In the genomic region with DNA sequence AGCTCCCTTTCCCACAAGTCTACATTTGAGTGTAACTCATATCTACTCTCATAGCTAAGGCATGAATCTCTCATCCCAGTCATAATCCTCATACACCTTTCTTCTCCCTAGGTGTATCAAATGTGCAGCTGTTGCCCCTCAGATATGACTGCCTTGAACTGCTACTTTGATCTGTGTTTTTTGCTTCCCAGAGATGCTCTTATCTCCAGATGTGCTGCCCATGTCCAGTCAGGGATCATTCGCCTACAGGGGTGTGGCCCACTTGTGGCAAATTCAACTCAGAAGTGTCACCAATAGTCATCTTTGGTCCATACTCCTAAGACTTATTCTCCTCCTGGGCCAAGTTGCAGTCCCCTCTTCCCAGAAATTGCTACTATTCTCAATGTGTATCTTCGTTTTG, we compare ENCODE assay signal across 8 mouse cellular contexts. TPM values are rescaled to one million over a fixed set of nuclear protein-coding genes. Genes with fewer than 3 reads are reported as not detected.
A peak's percentile ranks its signal among the peaks of the same experiment; 100 is the strongest.
DNase-seq lines count a peak whose midpoint lies in the region; ATAC-seq and TF ChIP-seq lines count a peak whose summit lies in the region.

No protein-coding gene starts in this region.

- no peak for TF ChIP-seq CTCF in lung, embryonic 14.5 days (IDR thresholded peaks at IDR 0.05; ENCODE audit: low read depth)

- H3K27ac ChIP-seq in lung, embryonic 14.5 days (ENCODE audit: low read depth): peak overlapping the region; percentile 89
- peak overlapping the region; percentile 82; the same call in 1 of the 2 replicates for H3K27ac ChIP-seq in embryonic facial prominence, embryonic 15.5 days (replicated peaks)
- H3K27ac ChIP-seq in limb, embryonic 10.5 days: peak overlapping the region; percentile 96
- H3K27ac ChIP-seq in neural tube, embryonic 14.5 days (ENCODE audit: low read depth, low read length): no peak overlapping the region

- H3K4me1 ChIP-seq in lung, embryonic 14.5 days (ENCODE audit: insufficient read depth): peaks cover 3% of the 10 kb centered on the region; the same call in 1 of the 2 replicates
- 0 out of 2 replicates have a peak, but pooled peaks cover 4% of the 10 kb centered on the region for H3K4me1 ChIP-seq in embryonic facial prominence, embryonic 15.5 days
- peaks cover 3% of the 10 kb centered on the region; the same call in 1 of the 2 replicates for H3K4me1 ChIP-seq in limb, embryonic 10.5 days
- H3K4me1 ChIP-seq in neural tube, embryonic 14.5 days (ENCODE audit: control insufficient read depth, insufficient read depth, low read length): peaks cover 5% of the 10 kb centered on the region

- peak overlapping the region; percentile 70 for H3K9ac ChIP-seq in lung, embryonic 14.5 days
- H3K9ac ChIP-seq in embryonic facial prominence, embryonic 15.5 days: peak overlapping the region; percentile 73
- peak overlapping the region; percentile 72 for H3K9ac ChIP-seq in neural tube, embryonic 14.5 days (replicated peaks; ENCODE audit: low read depth, low read length)

- no peaks in the 10 kb centered on the region for H3K27me3 ChIP-seq in lung, embryonic 14.5 days (ENCODE audit: insufficient read depth, low read length)
- no peaks in the 10 kb centered on the region for H3K27me3 ChIP-seq in embryonic facial prominence, embryonic 15.5 days
- no peaks in the 10 kb centered on the region for H3K27me3 ChIP-seq in limb, embryonic 10.5 days (ENCODE audit: low read depth, poor library complexity, severe bottlenecking)
- H3K27me3 ChIP-seq in neural tube, embryonic 14.5 days (ENCODE audit: control insufficient read depth, insufficient read depth, low read length): no peaks in the 10 kb centered on the region

- H3K4me3 ChIP-seq in lung, embryonic 14.5 days (ENCODE audit: low read depth, low read length): peak overlapping the region; percentile 63
- H3K4me3 ChIP-seq in embryonic facial prominence, embryonic 15.5 days (replicated peaks): peak overlapping the region; percentile 62
- peak overlapping the region; percentile 76 for H3K4me3 ChIP-seq in limb, embryonic 10.5 days
- H3K4me3 ChIP-seq in neural tube, embryonic 14.5 days (ENCODE audit: low read depth, low read length): peak overlapping the region; percentile 66

- ATAC-seq in lung, embryonic 14.5 days (ENCODE audit: insufficient read depth): peak; percentile 0; the same call in 1 of the 2 replicates
- ATAC-seq in embryonic facial prominence, embryonic 15.5 days (ENCODE audit: insufficient number of reproducible peaks, low FRiP score, low TSS enrichment, low read depth): no peak
- no peak for ATAC-seq in neural tube, embryonic 14.5 days (ENCODE audit: low read depth)

- peak overlapping the region; percentile 78 for H3K4me2 ChIP-seq in lung, embryonic 14.5 days
- H3K4me2 ChIP-seq in embryonic facial prominence, embryonic 15.5 days (replicated peaks): peak overlapping the region; percentile 60
- peak overlapping the region; percentile 76 for H3K4me2 ChIP-seq in neural tube, embryonic 14.5 days (ENCODE audit: low read depth, low read length)

- no peaks in the 10 kb centered on the region for H3K9me3 ChIP-seq in lung, embryonic 14.5 days (ENCODE audit: low read depth, low read length)
- no peaks in the 10 kb centered on the region for H3K9me3 ChIP-seq in embryonic facial prominence, embryonic 15.5 days (replicated peaks)
- no peaks in the 10 kb centered on the region for H3K9me3 ChIP-seq in limb, embryonic 10.5 days (replicated peaks)
- H3K9me3 ChIP-seq in neural tube, embryonic 14.5 days (ENCODE audit: control insufficient read depth, low read length): no peaks in the 10 kb centered on the region

- H3K36me3 ChIP-seq in lung, embryonic 14.5 days (ENCODE audit: insufficient read depth): peaks cover 36% of the 10 kb centered on the region
- H3K36me3 ChIP-seq in embryonic facial prominence, embryonic 15.5 days: peaks cover 35% of the 10 kb centered on the region
- peaks cover 69% of the 10 kb centered on the region for H3K36me3 ChIP-seq in limb, embryonic 10.5 days
- peaks cover 6% of the 10 kb centered on the region; the same call in 1 of the 2 replicates for H3K36me3 ChIP-seq in neural tube, embryonic 14.5 days (ENCODE audit: control insufficient read depth, insufficient read depth, low read length)

- DNase-seq in lung, embryonic 14.5 days: no peak
- no peak for DNase-seq in lung, adult 18-20 months
- DNase-seq in limb, embryonic 10.5 days (ENCODE audit: low spot score): no peak
- no peak for DNase-seq in spleen, adult 18-20 months
- DNase-seq in MN1 (ENCODE audit: low spot score): no peak
- DNase-seq in T-cell, adult 2 months (ENCODE audit: low spot score): no peak

- WGBS in lung, embryonic 14.5 days: 18% methylated on average over 2 of the region's 2 CpGs
- WGBS in embryonic facial prominence, embryonic 15.5 days: 17% methylated on average over 2 of the region's 2 CpGs
- WGBS in limb, embryonic 10.5 days: 33% methylated on average over 2 of the region's 2 CpGs
- 37% methylated on average over 2 of the region's 2 CpGs for WGBS in neural tube, embryonic 14.5 days

RNA-seq across cellular contexts. Expression of gene Zswim9, which starts 0.7 kb away (rescaled TPM):
- polyA plus RNA-seq in lung, embryonic 14.5 days (2014; fragmentation: Nextera tagmentation; extraction: Ambion mirVana): 8.1 and 10.2 TPM in 2 replicates
- polyA plus RNA-seq in embryonic facial prominence, embryonic 15.5 days (2015; fragmentation: Nextera tagmentation; extraction: Ambion mirVana): 10.7 TPM in 2 replicates
- polyA plus RNA-seq in limb, embryonic 10.5 days (2016; fragmentation: Nextera tagmentation; extraction: Ambion mirVana): 10.0 and 11.4 TPM in 2 replicates
- polyA plus RNA-seq in neural tube, embryonic 14.5 days (2014; fragmentation: Nextera tagmentation; extraction: Ambion mirVana): 4.9 and 5.8 TPM in 2 replicates

RNA-seq across cellular contexts. Expression of gene Lig1, which starts 0.8 kb away (rescaled TPM):
- 122 and 135 TPM in 2 replicates for polyA plus RNA-seq in lung, embryonic 14.5 days (2014; fragmentation: Nextera tagmentation; extraction: Ambion mirVana)
- 82.4 and 84.8 TPM in 2 replicates for polyA plus RNA-seq in embryonic facial prominence, embryonic 15.5 days (2015; fragmentation: Nextera tagmentation; extraction: Ambion mirVana)
- polyA plus RNA-seq in limb, embryonic 10.5 days (2016; fragmentation: Nextera tagmentation; extraction: Ambion mirVana): 163 and 169 TPM in 2 replicates
- polyA plus RNA-seq in neural tube, embryonic 14.5 days (2014; fragmentation: Nextera tagmentation; extraction: Ambion mirVana): 27.5 and 29.1 TPM in 2 replicates

RNA-seq across cellular contexts. Expression of gene Pla2g4c, which starts 46.6 kb away (rescaled TPM):
- 1.5 and 1.6 TPM in 2 replicates for polyA plus RNA-seq in lung, embryonic 14.5 days (2014; fragmentation: Nextera tagmentation; extraction: Ambion mirVana)
- polyA plus RNA-seq in embryonic facial prominence, embryonic 15.5 days (2015; fragmentation: Nextera tagmentation; extraction: Ambion mirVana): 1.2 TPM in 2 replicates
- 1.9 TPM in 2 replicates for polyA plus RNA-seq in limb, embryonic 10.5 days (2016; fragmentation: Nextera tagmentation; extraction: Ambion mirVana)
- polyA plus RNA-seq in neural tube, embryonic 14.5 days (2014; fragmentation: Nextera tagmentation; extraction: Ambion mirVana): 0.62 and 1.1 TPM in 2 replicates
